Mouse (Mus musculus) brain, embryonic 18.5 days (tissue): ENCODE data around the gene Ifi35.
A peak's percentile ranks its signal among the peaks of the same experiment; 100 is the strongest.
"Not testable (repeated sequence)": the region's sequence is repeated elsewhere in the genome, so short reads cannot be mapped to it uniquely, and the experiment has no call there.

Experiments used
- DNase-seq: peaks from one replicate; pipeline ENCODE4 v3.0.0-alpha.2; 2012; ENCODE audit warnings: low read depth, low spot score

Gene Ifi35

GRCm38 (mm10) chr11:101448274-101448746, at the start of gene Ifi35:
Gene Ifi35, plus strand, starts transcription at chr11:101448407.
- DNase-seq: no peak

- DNase-seq: no peak
Measured at GRCm38 (mm10) chr11:101415306-101415705, 32.9 kb upstream of the Ifi35 start.

- DNase-seq: no peak
Measured at GRCm38 (mm10) chr11:101416433-101417100, 31.6 kb upstream of the Ifi35 start.

- DNase-seq: peak; percentile 65
Measured at GRCm38 (mm10) chr11:101417101-101417855, 30.9 kb upstream of the Ifi35 start, which contains the start of gene Aarsd1. Gene Aarsd1, minus strand, starts transcription at chr11:101417615.

- no peak for DNase-seq
Measured at GRCm38 (mm10) chr11:101418991-101419390, 29.2 kb upstream of the Ifi35 start.

- DNase-seq: no peak
Measured at GRCm38 (mm10) chr11:101419610-101420009, 28.6 kb upstream of the Ifi35 start.

GRCm38 (mm10) chr11:101420148-101420547, 28.1 kb upstream of the Ifi35 start:
- no peak for DNase-seq

- no peak for DNase-seq
Measured at GRCm38 (mm10) chr11:101424105-101424851, 23.9 kb upstream of the Ifi35 start, which contains the start of gene Gm27029. Gene Gm27029, minus strand, starts transcription at chr11:101424796.

- DNase-seq: peak; percentile 88
Measured at GRCm38 (mm10) chr11:101424925-101425813, 23.0 kb upstream of the Ifi35 start, which contains the start of the genes Rundc1 and Ptges3l. Gene Rundc1, plus strand, starts transcription at chr11:101425085. Gene Ptges3l, minus strand, starts transcription at chr11:101425333.

- no peak for DNase-seq
Measured at GRCm38 (mm10) chr11:101426165-101426564, 22.0 kb upstream of the Ifi35 start.

GRCm38 (mm10) chr11:101431327-101431726, 16.9 kb upstream of the Ifi35 start:
- DNase-seq: no peak

- DNase-seq: no peak
Measured at GRCm38 (mm10) chr11:101433396-101433795, 14.8 kb upstream of the Ifi35 start.

- no peak for DNase-seq
Measured at GRCm38 (mm10) chr11:101435831-101436230, 12.4 kb upstream of the Ifi35 start.

- no peak for DNase-seq
Measured at GRCm38 (mm10) chr11:101436916-101437315, 11.3 kb upstream of the Ifi35 start.

GRCm38 (mm10) chr11:101438006-101438405, 10.2 kb upstream of the Ifi35 start:
- DNase-seq: not testable (repeated sequence)

GRCm38 (mm10) chr11:101441450-101442126, 6.6 kb upstream of the Ifi35 start:
- not testable (repeated sequence) for DNase-seq

- peak; percentile 100 for DNase-seq
Measured at GRCm38 (mm10) chr11:101442127-101442693, 6.0 kb upstream of the Ifi35 start, which contains the start of gene Rpl27. Gene Rpl27, plus strand, starts transcription at chr11:101442298.

GRCm38 (mm10) chr11:101442760-101443159, 5.4 kb upstream of the Ifi35 start:
- DNase-seq: no peak

GRCm38 (mm10) chr11:101446319-101446718, 1.9 kb upstream of the Ifi35 start:
- no peak for DNase-seq

- DNase-seq: not testable (repeated sequence)
Measured at GRCm38 (mm10) chr11:101446860-101447259, 1.3 kb upstream of the Ifi35 start.
